Mouse (Mus musculus) layer of hippocampus, adult 18-20 months (tissue): ENCODE results near the gene Nxpe3. TPM values are rescaled to one million over a fixed set of nuclear protein-coding genes. Genes with fewer than 3 reads are reported as not detected.
"Not testable (repeated sequence)": the region's sequence is repeated elsewhere in the genome, so short reads cannot be mapped to it uniquely, and the experiment has no call there.

ENCODE experiments used
- DNase-seq, 2 experiments: peaks; one replicate each; pipeline ENCODE4 v3.0.0; 2022; ENCODE audit warnings: low spot score in 2 of 2
- total RNA-seq, 2 experiments: library from RNA; stranded (reverse); gene quantifications; 2 replicates each; pipeline ENCODE4 v1.2.3; 2021

The Nxpe3 gene
- total RNA-seq, 2 experiments from 2014 or later, result 12.1 to 12.5 TPM

DNA sequence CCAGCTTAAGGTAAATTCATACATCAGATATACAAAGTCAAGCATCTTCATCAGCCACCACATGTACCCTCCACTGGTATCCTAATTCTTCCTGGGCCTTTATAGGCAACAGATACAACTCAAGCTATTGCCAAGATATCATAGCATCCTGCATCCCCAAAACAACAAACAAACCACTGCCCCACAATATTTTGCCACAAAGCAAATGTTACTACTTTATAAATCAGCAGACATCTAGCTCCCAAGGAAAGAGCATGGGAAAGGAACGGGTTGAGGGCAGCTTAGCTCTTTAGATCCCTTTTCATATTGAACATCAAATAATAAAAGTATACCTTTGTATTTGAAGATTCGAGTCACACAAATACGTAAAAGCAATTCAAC lies 57.0 kb downstream of the Nxpe3 start:
- no peak for DNase-seq

DNA sequence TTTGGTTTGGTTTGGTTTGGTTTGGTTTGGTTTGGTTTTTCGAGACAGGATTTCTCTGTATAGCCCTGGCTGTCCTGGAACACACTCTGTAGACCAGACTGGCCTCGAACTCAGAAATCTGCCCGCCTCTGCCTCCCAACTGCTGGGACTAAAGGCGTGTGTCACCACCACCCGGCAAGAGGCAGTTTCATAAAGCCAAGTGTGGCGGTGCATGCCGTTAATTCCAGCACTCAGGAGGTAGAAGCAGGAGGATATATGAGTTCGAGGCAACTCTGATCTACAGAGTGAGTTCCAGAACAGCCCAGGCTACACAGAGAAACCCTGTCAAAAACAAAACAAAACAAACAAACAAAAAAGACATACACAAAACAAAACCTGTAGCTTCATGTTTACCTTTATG lies 57.4 kb downstream of the Nxpe3 start:
- not testable (repeated sequence) for DNase-seq

DNA sequence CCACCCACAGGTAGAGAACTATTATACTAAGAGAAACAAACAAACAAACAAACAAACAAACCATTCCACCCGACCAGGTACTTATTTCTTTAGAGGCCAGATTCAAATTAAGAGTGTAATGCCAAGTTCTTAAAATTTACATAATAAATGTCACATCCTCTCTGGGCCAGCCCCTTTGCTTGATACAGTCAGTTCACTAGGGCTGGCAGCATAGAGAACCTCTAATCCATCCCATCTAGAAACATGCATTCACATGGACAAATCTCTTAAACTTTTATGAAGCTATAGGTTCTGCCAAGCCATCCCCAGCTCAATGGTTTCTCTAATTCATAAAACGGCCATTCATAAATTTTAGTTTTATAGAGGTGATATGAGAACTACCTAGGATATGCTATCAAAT lies 57.9 kb downstream of the Nxpe3 start:
- no peak for DNase-seq

DNA sequence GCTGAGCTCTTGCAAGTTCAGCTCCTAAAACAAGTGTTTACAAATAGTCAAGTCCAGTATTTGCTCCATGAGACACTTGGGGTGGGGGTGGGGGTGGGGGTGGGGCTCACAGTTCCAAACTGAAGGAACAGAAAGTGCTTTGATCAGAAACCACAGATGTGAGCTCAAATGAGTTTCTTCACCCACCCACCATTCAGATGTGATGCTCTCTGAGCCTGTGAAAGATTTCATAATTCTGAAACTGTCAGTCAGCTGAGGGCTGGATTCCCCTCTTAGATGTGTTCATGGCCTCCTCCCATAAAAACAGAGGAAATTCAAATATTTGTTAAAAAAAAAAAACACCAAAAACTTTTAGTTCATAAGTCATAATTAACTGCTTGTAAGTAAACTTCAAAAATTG lies 59.3 kb downstream of the Nxpe3 start:
- peak in 1 of 2 experiments; percentile 52 for DNase-seq

GRCm38 (mm10) chr16:55832617-55833016 lies 62.5 kb downstream of the Nxpe3 start:
- no peak for DNase-seq

DNA sequence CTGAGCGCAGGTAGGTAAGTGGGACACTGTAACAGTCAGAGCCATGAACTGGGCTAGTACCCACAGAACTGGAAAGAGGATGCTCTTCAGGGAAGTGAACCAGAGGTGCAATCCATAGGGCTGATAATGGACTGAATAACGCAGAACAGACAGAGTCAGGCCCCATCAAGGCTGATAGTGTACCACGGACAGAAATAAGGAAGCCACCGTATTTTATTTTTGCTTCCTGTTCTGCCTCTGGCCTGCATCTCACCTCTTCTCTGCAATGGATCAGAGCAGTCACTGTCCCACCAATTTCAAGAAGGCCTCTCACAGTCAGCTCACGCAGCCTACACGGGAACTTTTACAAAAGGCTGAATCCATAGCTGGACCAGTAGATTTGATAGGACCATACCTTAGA lies 63.0 kb downstream of the Nxpe3 start:
- no peak for DNase-seq

GRCm38 (mm10) chr16:55831451-55831850 lies 63.6 kb downstream of the Nxpe3 start:
- DNase-seq, result no peak

- no peak for DNase-seq
Measured at GRCm38 (mm10) chr16:55823398-55824155, 71.5 kb downstream of the Nxpe3 start.

GRCm38 (mm10) chr16:55822741-55823397 lies 72.2 kb downstream of the Nxpe3 start:
- no peak for DNase-seq

GRCm38 (mm10) chr16:55821997-55822740 lies 72.9 kb downstream of the Nxpe3 start:
- peak; percentile 65 to 83 for DNase-seq

- DNase-seq, result no peak
Measured at GRCm38 (mm10) chr16:55821571-55821981, 73.5 kb downstream of the Nxpe3 start.

DNA sequence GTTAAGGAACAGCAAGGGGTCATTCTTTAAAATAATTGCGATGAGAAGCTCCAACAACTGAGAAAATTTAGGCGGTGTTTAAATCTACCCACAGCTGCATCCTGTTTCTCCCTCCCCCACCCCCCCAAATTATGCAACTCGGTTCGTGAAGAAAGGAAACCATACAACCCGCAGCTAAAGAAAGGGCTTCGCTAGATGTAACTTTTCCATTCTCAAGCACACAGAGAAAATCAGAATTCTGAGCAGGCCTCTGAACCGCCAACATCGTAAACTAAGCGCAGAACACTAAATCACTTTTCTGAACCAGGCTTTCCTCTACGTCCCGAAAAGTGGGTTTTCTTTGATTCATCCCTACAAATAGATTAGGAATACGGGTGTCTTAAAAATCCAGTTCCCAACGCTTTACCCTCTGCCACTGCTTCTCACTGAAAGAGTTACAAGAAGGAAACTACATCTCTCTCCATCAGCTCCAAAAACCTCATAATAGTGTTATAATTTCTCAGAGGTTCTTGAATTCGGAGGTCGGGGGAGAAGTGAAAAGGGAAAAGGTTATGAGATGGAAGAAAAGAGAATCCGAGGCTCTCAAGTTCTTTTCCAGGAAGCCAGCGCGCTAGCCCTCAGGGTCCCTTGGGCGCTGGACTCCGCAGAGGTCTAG lies 74.0 kb downstream of the Nxpe3 start:
- DNase-seq, result no peak

- no peak for DNase-seq
Measured at GRCm38 (mm10) chr16:55820161-55820915, 74.7 kb downstream of the Nxpe3 start.

DNA sequence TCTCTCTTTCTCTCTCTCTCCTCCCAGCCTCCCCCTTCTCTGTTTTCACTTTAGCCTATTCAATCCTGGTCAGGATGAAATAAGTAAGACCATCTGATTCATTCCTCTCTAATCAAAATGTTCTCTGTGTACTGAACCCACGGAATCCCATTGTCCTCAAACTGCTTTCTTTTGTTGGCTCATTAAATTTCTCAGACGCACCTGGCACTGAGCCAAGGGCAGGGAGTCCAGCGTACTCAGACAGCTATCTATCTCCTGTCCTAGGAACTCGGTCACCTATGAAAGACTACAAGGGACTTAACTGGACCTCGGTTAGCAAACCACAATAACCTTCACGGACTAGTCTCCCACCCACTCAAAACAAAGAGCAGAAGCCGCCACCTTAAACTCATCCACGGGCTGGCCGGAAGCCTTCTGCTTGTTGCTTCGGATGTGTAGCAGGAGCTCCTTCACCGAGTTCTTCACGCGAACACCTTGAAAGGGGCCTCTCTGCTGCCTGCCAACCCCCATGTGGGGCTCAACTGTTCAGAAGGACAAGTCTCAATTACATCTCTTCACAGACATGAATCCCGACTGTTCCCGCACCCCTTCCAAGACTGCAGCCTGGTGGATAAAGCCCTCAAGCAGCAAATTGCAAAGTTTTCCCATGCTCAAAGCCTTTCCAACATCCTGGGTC lies 75.8 kb downstream of the Nxpe3 start:
- no peak for DNase-seq

- DNase-seq, result no peak
Measured at GRCm38 (mm10) chr16:55817717-55818515, 77.2 kb downstream of the Nxpe3 start.

GRCm38 (mm10) chr16:55816202-55816941 lies 78.7 kb downstream of the Nxpe3 start:
- no peak for DNase-seq

DNA sequence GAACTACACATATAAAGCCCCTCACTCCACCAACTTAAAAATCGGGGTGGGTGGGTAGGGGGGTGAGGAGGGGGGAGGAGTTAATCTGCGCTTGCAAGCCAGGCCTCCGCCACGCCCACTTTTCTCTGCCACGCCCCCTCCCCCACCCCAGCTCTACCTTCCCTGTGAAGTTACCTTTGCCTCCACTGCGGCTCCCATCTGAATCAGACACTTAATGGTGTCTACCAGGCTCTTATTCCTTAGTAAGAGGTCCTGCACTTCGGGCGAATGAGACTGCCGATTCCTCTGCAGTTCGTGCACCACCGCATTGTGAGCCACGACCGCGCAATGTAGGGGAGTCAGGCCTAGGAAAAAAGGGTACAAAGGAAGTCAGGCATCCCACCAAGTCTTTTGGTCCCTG lies 79.6 kb downstream of the Nxpe3 start:
- no peak for DNase-seq

GRCm38 (mm10) chr16:55814686-55815085 lies 80.4 kb downstream of the Nxpe3 start:
- DNase-seq, result no peak

DNA sequence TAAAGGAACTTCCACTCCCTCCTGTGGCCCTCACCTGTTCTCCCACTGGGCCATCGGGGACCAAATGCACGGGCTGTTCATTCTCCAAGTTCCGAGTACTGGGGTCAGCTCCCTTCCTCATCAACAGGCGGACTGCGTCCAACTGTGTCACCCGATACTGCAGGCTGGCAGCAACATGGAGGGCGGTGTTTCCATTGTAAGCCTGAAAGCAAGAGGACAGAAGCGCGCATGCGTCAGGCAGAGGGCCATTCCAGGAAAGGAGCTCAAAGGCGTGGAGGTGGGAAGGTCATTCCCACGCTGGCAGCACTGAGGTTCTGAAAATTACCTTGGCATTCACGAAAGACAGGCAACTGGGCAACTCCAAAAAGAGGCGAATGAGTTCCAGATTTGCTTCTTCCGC lies 81.2 kb downstream of the Nxpe3 start:
- DNase-seq, result no peak
